ENCODE assay signal across 10 mouse cellular contexts in the genomic region with DNA sequence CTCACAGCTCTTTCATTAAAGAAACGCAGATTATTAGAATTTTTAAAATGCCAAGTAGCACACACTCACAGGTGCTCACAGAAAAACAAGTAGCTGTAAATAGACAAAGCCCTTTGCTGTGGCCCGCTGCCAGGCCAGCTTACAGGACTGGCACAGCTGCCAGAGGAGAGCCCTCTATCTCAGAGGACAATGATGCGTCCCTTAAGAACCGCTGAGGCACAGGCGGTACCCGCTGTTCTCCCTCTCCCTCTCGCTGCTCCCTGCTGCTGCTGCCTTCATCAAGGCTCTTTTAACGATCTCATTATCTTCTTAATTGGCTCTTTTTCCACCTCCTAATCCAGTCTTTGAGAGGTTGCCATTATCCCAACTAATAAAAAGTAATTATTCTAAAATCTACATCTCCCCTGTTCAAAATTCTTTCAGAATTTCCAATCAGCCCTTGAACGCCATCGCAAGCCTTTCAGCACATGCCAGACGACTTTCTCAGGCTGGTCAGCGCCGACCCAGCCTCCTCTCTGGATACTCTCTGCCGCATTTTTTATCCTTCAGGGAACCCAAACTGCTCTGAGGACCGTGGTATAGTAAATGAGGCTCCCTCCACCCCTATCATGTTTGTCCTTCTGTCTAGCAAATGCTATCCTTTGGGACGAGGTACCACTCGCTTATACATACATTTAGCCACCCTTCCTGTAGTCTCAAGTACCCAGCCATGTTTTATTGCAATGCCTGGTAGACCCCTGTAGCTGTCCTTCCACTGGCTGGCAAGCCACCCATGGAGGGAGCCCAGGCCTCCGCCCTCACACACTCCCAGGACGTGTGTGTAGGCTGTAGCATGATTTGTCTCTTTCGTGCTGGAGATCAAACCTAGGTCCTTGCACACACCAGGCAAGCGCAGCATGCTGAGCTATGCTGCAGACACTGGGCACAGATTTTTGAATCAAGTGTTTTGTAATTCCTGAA. TPM values are rescaled to one million over a fixed set of nuclear protein-coding genes. Genes with fewer than 3 reads are reported as not detected.
DNase-seq lines count a peak whose midpoint lies in the region; ATAC-seq lines count a peak whose summit lies in the region.
"Had no signal": no experiment of that assay in that cellular context is flagged by ENCODE, and none has a peak within 500 bp of the region (broad histone marks: within the 10 kb centered on the region; RNA-seq: fewer than 3 reads in every experiment).

No protein-coding gene starts in this region.

- no peak overlapping the region; the same call in none of the 2 replicates for H3K9ac ChIP-seq in forebrain, embryonic 12.5 days
- H3K9ac ChIP-seq in hindbrain, embryonic 15.5 days = no peak overlapping the region
- H3K9ac ChIP-seq in neural tube, embryonic 13.5 days = peak overlapping the region; percentile 28
- H3K9ac ChIP-seq in liver, embryonic 11.5 days (ENCODE audit: low read depth, low read length) = no peak overlapping the region

- H3K36me3 ChIP-seq in forebrain, embryonic 12.5 days (replicated peaks) = peaks cover 7% of the 10 kb centered on the region; the same call in 1 of the 2 replicates
- H3K36me3 ChIP-seq in hindbrain, embryonic 15.5 days = no peaks in the 10 kb centered on the region; the same call in 1 of the 2 replicates
- peaks cover 10% of the 10 kb centered on the region for H3K36me3 ChIP-seq in neural tube, embryonic 13.5 days
- peaks cover 3% of the 10 kb centered on the region; the same call in 1 of the 2 replicates for H3K36me3 ChIP-seq in liver, embryonic 11.5 days (ENCODE audit: control insufficient read depth, insufficient read depth, low read length)

- peak; percentile 93 for ATAC-seq in forebrain, embryonic 12.5 days (ENCODE audit: low FRiP score)
- peak; percentile 73 for ATAC-seq in hindbrain, embryonic 15.5 days (ENCODE audit: low FRiP score, low read depth)
- peak; percentile 92 for ATAC-seq in neural tube, embryonic 13.5 days (ENCODE audit: low read depth)
- ATAC-seq in liver, embryonic 11.5 days (replicated peaks; ENCODE audit: low FRiP score) = no peak
- ATAC-seq: Patski had no signal

- peak; percentile 28 to 45 for DNase-seq in left cerebral cortex, postnatal 14 days (ENCODE audit: low spot score in 2 of 2)
- no peak for DNase-seq in left cerebral cortex, postnatal 36 days (ENCODE audit: low spot score in 2 of 2)
- DNase-seq in thymus, postnatal 4 days = no peak
- no peak for DNase-seq in liver, embryonic 11.5 days (ENCODE audit: low spot score)
- DNase-seq in spleen, postnatal 4 days (ENCODE audit: low spot score in 2 of 2) = no peak

- H3K27me3 ChIP-seq in forebrain, embryonic 12.5 days = 0 out of 2 replicates have a peak, but pooled peaks cover 9% of the 10 kb centered on the region
- no peaks in the 10 kb centered on the region for H3K27me3 ChIP-seq in hindbrain, embryonic 15.5 days
- H3K27me3 ChIP-seq in neural tube, embryonic 13.5 days = no peaks in the 10 kb centered on the region
- no peaks in the 10 kb centered on the region for H3K27me3 ChIP-seq in liver, embryonic 11.5 days (replicated peaks; ENCODE audit: control insufficient read depth, insufficient read depth, low read length)
- H3K27me3 ChIP-seq: Patski had no signal

- peak overlapping the region; percentile 37 for H3K4me2 ChIP-seq in forebrain, embryonic 12.5 days
- H3K4me2 ChIP-seq in hindbrain, embryonic 15.5 days = peak overlapping the region; percentile 23
- H3K4me2 ChIP-seq in neural tube, embryonic 13.5 days = peak overlapping the region; percentile 35
- H3K4me2 ChIP-seq in liver, embryonic 11.5 days = no peak overlapping the region

- H3K27ac ChIP-seq in forebrain, embryonic 12.5 days = peak overlapping the region; percentile 99
- peak overlapping the region; percentile 82 for H3K27ac ChIP-seq in hindbrain, embryonic 15.5 days (replicated peaks)
- H3K27ac ChIP-seq in neural tube, embryonic 13.5 days (replicated peaks) = peak overlapping the region; percentile 94
- no peak overlapping the region for H3K27ac ChIP-seq in liver, embryonic 11.5 days (ENCODE audit: low read depth, low read length)

- H3K4me1 ChIP-seq in forebrain, embryonic 12.5 days = peaks cover 36% of the 10 kb centered on the region
- peaks cover 31% of the 10 kb centered on the region for H3K4me1 ChIP-seq in hindbrain, embryonic 15.5 days (replicated peaks)
- peaks cover 40% of the 10 kb centered on the region for H3K4me1 ChIP-seq in neural tube, embryonic 13.5 days (replicated peaks)
- peaks cover 5% of the 10 kb centered on the region; the same call in 1 of the 2 replicates for H3K4me1 ChIP-seq in liver, embryonic 11.5 days (replicated peaks; ENCODE audit: control insufficient read depth, insufficient read depth, low read length)

- WGBS in forebrain, embryonic 12.5 days = 9% methylated on average over 21 of the region's 21 CpGs
- 20% methylated on average over 21 of the region's 21 CpGs for whole genome bisulfite sequencing in hindbrain, embryonic 15.5 days
- 23% methylated on average over 21 of the region's 21 CpGs for WGBS in neural tube, embryonic 13.5 days
- 70% methylated on average over 21 of the region's 21 CpGs for WGBS in liver, embryonic 11.5 days

- H3K4me3 ChIP-seq in forebrain, embryonic 12.5 days (replicated peaks) = 0 out of 2 replicates have a peak overlapping the region, but pooled peaks have one; percentile 8
- no peak overlapping the region for H3K4me3 ChIP-seq in hindbrain, embryonic 15.5 days
- H3K4me3 ChIP-seq in neural tube, embryonic 13.5 days = peak overlapping the region; percentile 2; the same call in 1 of the 2 replicates
- H3K4me3 ChIP-seq in liver, embryonic 11.5 days (ENCODE audit: low read depth, low read length) = no peak overlapping the region
- H3K4me3 ChIP-seq: erythroblast, embryonic 14.5 days had no signal

- intact Hi-C loops in left cerebral cortex, postnatal 14 days (cut with DNase I) = no loop called here
- intact Hi-C loops in left cerebral cortex, postnatal 36 days (cut with DNase I) = no loop called here

- no peaks in the 10 kb centered on the region for H3K9me3 ChIP-seq in forebrain, embryonic 12.5 days
- H3K9me3 ChIP-seq in hindbrain, embryonic 15.5 days = no peaks in the 10 kb centered on the region
- no peaks in the 10 kb centered on the region for H3K9me3 ChIP-seq in neural tube, embryonic 13.5 days
- no peaks in the 10 kb centered on the region for H3K9me3 ChIP-seq in liver, embryonic 11.5 days (ENCODE audit: control insufficient read depth, low read length)

RNA-seq across cellular contexts. Expression of a gene that starts 35.4 kb away (rescaled TPM):
- total RNA-seq in left cerebral cortex, postnatal 14 days (2021) = 10 to 100 TPM; 38.9 to 39.6 TPM
- total RNA-seq in left cerebral cortex, postnatal 36 days (2021) = 10 to 100 TPM; 32.3 to 42.2 TPM
- 64.7 and 67.1 TPM in 2 replicates for polyA plus RNA-seq in forebrain, embryonic 12.5 days (2016; fragmentation: Nextera tagmentation; extraction: Ambion mirVana)
- polyA plus RNA-seq in hindbrain, embryonic 15.5 days (2015; fragmentation: Nextera tagmentation; extraction: Ambion mirVana) = 85.8 and 89.9 TPM in 2 replicates
- 77.2 and 77.6 TPM in 2 replicates for polyA plus RNA-seq in neural tube, embryonic 13.5 days (2015; fragmentation: Nextera tagmentation; extraction: Ambion mirVana)
- polyA plus RNA-seq in liver, embryonic 11.5 days (2014; fragmentation: Nextera tagmentation; extraction: Ambion mirVana) = 32.3 and 34.7 TPM in 2 replicates

Comparison
In these comparisons a context has a peak if more than half of its experiments do, and no peak if none do; other contexts are left out.
1. DNase-seq: peak in left cerebral cortex, postnatal 14 days (2 of 2); none in left cerebral cortex, postnatal 36 days (0 of 2), thymus, postnatal 4 days (single experiment), liver, embryonic 11.5 days (single experiment) and spleen, postnatal 4 days (0 of 2).
2. H3K4me3 ChIP-seq: peak in forebrain, embryonic 12.5 days (single experiment) and neural tube, embryonic 13.5 days (single experiment); none in hindbrain, embryonic 15.5 days (single experiment) and liver, embryonic 11.5 days (single experiment).